Mouse (Mus musculus) E14TG2a.4 (cell line): ENCODE results near the gene Sdhaf1.
A peak's percentile ranks its signal among the peaks of the same experiment; 100 is the strongest.

Experiments
- H3K27me3 ChIP-seq: 2 replicates; pipeline ENCODE4 v1.6.1; 2014; ENCODE audit warnings: low read length, control low read depth; ENCODE audit not compliant: insufficient read depth
- H3K36me3 ChIP-seq: 2 replicates; pipeline ENCODE4 v1.6.1; 2014; ENCODE audit warnings: low read length, control low read depth; ENCODE audit not compliant: insufficient read depth
- H3K4me1 ChIP-seq: replicated peaks from 2 replicates; pipeline ENCODE4 v1.6.1; 2014; ENCODE audit warnings: low read depth, low read length, control low read depth
- H3K4me3 ChIP-seq: replicated peaks from 2 replicates; pipeline ENCODE4 v1.5.1; 2014; ENCODE audit warnings: mild to moderate bottlenecking, low read length
- H3K9me3 ChIP-seq: 2 replicates; pipeline ENCODE4 v1.6.1; 2014; ENCODE audit warnings: low read length, control low read depth
- CTCF ChIP-seq: conservative IDR thresholded peaks from 2 replicates; pipeline ENCODE4 v1.5.1; 2014; ENCODE audit warnings: low read length
- NANOG ChIP-seq: IDR thresholded peaks from 2 replicates; pipeline ENCODE4 v1.6.1; 2014; ENCODE audit warnings: borderline replicate concordance, low read length, mixed read lengths
- POU5F1 ChIP-seq: IDR thresholded peaks from 2 replicates; pipeline ENCODE4 v1.6.1; 2014; ENCODE audit warnings: low read length, borderline replicate concordance

The Sdhaf1 gene

GRCm38 (mm10) chr7:30281522-30281921, 42.2 kb downstream of the Sdhaf1 start:
- peak overlapping the region; percentile 98 for H3K4me3 ChIP-seq
- no peaks in the 10 kb centered on the region for H3K27me3 ChIP-seq
- peaks cover 63% of the 10 kb centered on the region for H3K4me1 ChIP-seq
- no peaks in the 10 kb centered on the region for H3K9me3 ChIP-seq
- peaks cover 19% of the 10 kb centered on the region for H3K36me3 ChIP-seq
- no peak for TF ChIP-seq NANOG
- TF ChIP-seq POU5F1: no peak

- H3K9me3 ChIP-seq: no peaks in the 10 kb centered on the region
- peaks cover 25% of the 10 kb centered on the region for H3K36me3 ChIP-seq
- peak overlapping the region; percentile 98 for H3K4me3 ChIP-seq
- H3K4me1 ChIP-seq: peaks cover 61% of the 10 kb centered on the region
- H3K27me3 ChIP-seq: no peaks in the 10 kb centered on the region
- no peak for TF ChIP-seq POU5F1
- no peak for TF ChIP-seq NANOG
- no peak for TF ChIP-seq CTCF
Measured at GRCm38 (mm10) chr7:30280670-30281138, 43.0 kb downstream of the Sdhaf1 start.

GRCm38 (mm10) chr7:30279951-30280669, 43.6 kb downstream of the Sdhaf1 start, which contains the start of the genes Thap8 and Wdr62:
Gene Thap8, plus strand, starts transcription at chr7:30280094.
Gene Wdr62, minus strand, starts transcription at chr7:30280419.
- Histone ChIP-seq H3K9me3 (no peaks in the 10 kb centered on the region), H3K4me3 (peak within 1 kb of the TSS; percentile 98), H3K4me1 (peaks cover 65% of the 10 kb centered on the region), H3K27me3 (no peaks in the 10 kb centered on the region), H3K36me3 (peaks cover 30% of the 10 kb centered on the region)
- TF ChIP-seq POU5F1 (no peak), NANOG (no peak), CTCF (no peak)

DNA sequence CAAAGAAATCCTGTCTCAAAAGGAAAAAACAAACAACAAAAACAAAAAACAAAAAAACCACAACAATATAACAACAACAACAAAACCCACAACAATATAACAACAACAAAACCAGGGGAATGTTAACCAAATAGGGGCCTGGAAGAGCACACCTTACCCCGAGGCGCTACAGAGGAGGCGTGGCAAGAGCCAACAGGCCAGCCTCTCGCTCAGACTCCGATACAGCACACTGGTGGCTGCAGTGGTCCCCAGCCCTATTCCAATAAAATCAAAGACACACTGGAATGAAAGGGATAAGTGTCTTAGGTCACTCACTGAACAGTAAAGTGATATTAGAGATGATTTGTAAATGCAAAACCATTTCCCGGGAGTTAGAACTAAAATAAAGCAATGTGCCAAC, 44.2 kb downstream of the Sdhaf1 start:
- peaks cover 68% of the 10 kb centered on the region for H3K4me1 ChIP-seq
- H3K36me3 ChIP-seq: peaks cover 35% of the 10 kb centered on the region
- no peaks in the 10 kb centered on the region for H3K27me3 ChIP-seq
- TF ChIP-seq NANOG (no peak), CTCF (no peak), POU5F1 (no peak)
- H3K4me3 ChIP-seq: peak overlapping the region; percentile 98
- H3K9me3 ChIP-seq: no peaks in the 10 kb centered on the region

GRCm38 (mm10) chr7:30278911-30279310, 44.8 kb downstream of the Sdhaf1 start:
- H3K4me1 ChIP-seq: peaks cover 68% of the 10 kb centered on the region
- TF ChIP-seq CTCF: no peak
- no peak for TF ChIP-seq NANOG
- TF ChIP-seq POU5F1: no peak
- peak overlapping the region; percentile 98 for H3K4me3 ChIP-seq
- H3K9me3 ChIP-seq: no peaks in the 10 kb centered on the region
- peaks cover 42% of the 10 kb centered on the region for H3K36me3 ChIP-seq
- H3K27me3 ChIP-seq: no peaks in the 10 kb centered on the region

DNA sequence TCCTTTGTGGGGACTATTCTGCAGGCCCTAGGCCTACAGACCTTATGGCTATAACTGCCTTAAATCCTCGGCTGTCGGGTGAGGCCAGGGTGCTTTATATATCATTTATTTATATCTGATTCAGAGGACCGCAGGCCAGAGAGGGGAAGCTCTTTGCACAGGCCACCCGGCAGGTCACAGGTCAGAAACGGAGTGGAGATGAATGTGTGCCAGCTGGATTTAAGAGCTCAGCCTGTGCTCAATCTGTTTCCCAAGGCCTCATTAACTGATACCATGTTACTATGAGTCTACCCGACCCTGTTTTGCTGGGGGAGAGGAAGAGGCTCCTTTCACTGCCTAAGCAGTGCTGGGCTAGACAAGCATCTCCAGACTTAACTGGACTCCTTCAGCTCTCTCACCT, 49.3 kb downstream of the Sdhaf1 start:
- Histone ChIP-seq H3K4me1 (peaks cover 56% of the 10 kb centered on the region), H3K4me3 (no peak overlapping the region), H3K36me3 (peaks cover 87% of the 10 kb centered on the region), H3K27me3 (no peaks in the 10 kb centered on the region), H3K9me3 (no peaks in the 10 kb centered on the region)
- TF ChIP-seq POU5F1 (no peak), NANOG (no peak), CTCF (no peak)
